Mouse (Mus musculus): Measurements from ENCODE around the gene Sap18b. TPM values are rescaled to one million over a fixed set of nuclear protein-coding genes. Genes with fewer than 3 reads are reported as not detected.

The Sap18b gene
- polyA plus RNA-seq, 1 experiment = 2.8 TPM

- Histone ChIP-seq H3K27ac (ENCODE audit: control insufficient read depth, insufficient read depth, low read depth, low read length, poor library complexity) (no peak overlapping the region), H3K4me1 (ENCODE audit: control insufficient read depth, insufficient read depth, low read length) (no peaks in the 10 kb centered on the region), H3K4me3 (replicated peaks; ENCODE audit: control insufficient read depth, low read depth, low read length) (no peak overlapping the region)
- TF ChIP-seq CTCF (IDR thresholded peaks at IDR 0.05; ENCODE audit: control insufficient read depth, insufficient read depth, low read length) (no peak), POLR2A (IDR thresholded peaks at IDR 0.05; ENCODE audit: borderline replicate concordance, control insufficient read depth, low read depth, low read length) (no peak)
- WGBS = 84% methylated on average over 16 of the region's 16 CpGs
These were observed 46.5 kb downstream of the Sap18b start for GRCm38 (mm10) chr8:95871690-95872089.

DNA sequence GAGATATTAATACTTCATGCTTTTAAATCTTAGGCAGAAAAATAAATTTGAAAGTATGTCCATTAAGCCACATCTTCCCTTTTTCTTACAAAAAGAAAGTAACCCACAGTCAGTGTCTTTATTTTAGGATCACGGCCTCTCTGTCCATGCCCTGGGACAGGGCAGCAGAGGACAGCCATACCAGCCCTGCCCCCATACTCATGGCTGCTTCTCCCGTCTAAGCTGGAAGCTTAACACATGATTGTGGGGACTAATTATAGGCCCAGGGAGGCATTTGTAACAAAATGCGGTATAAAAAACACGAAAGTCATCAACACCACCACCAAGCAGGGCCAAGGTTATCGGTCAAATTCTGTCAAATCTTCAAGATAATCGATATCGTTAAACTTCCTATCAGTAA, 50.1 kb downstream of the Sap18b start:
- Histone ChIP-seq H3K27ac (ENCODE audit: control insufficient read depth, insufficient read depth, low read depth, low read length, poor library complexity) (no peak overlapping the region), H3K4me1 (ENCODE audit: control insufficient read depth, insufficient read depth, low read length) (no peaks in the 10 kb centered on the region), H3K4me3 (replicated peaks; ENCODE audit: control insufficient read depth, low read depth, low read length) (no peak overlapping the region)
- TF ChIP-seq POLR2A (IDR thresholded peaks at IDR 0.05; ENCODE audit: borderline replicate concordance, control insufficient read depth, low read depth, low read length) (no peak), CTCF (IDR thresholded peaks at IDR 0.05; ENCODE audit: control insufficient read depth, insufficient read depth, low read length) (no peak)
- WGBS = 92% methylated on average over 7 of the region's 7 CpGs

Other genes starting within 250 kb of the Sap18b start
- not detected in 2 replicates for gene Prss54, start 249.0 kb upstream of the Sap18b start, polyA plus RNA-seq (2011; ENCODE audit: insufficient read depth, insufficient read length, low replicate concordance, missing spikeins)
- 10.9 and 14.8 TPM in 2 replicates for gene Gins3, start 191.9 kb upstream of the Sap18b start, polyA plus RNA-seq (2011; ENCODE audit: insufficient read depth, insufficient read length, low replicate concordance, missing spikeins)
- 1.0 and 3.5 TPM in 2 replicates for gene Ndrg4, start 148.4 kb upstream of the Sap18b start, polyA plus RNA-seq (2011; ENCODE audit: insufficient read depth, insufficient read length, low replicate concordance, missing spikeins)
- gene Setd6, start 109.5 kb upstream of the Sap18b start, polyA plus RNA-seq (2011; ENCODE audit: insufficient read depth, insufficient read length, low replicate concordance, missing spikeins) = 13.0 and 34.7 TPM in 2 replicates
- gene Cnot1, start 17.9 kb upstream of the Sap18b start, polyA plus RNA-seq (2011; ENCODE audit: insufficient read depth, insufficient read length, low replicate concordance, missing spikeins) = 26.7 and 56.3 TPM in 2 replicates
- gene Slc38a7, start 28.2 kb downstream of the Sap18b start, polyA plus RNA-seq (2011; ENCODE audit: insufficient read depth, insufficient read length, low replicate concordance, missing spikeins) = 1.9 and 3.0 TPM in 2 replicates
- gene Got2, start 63.2 kb downstream of the Sap18b start, polyA plus RNA-seq (2011; ENCODE audit: insufficient read depth, insufficient read length, low replicate concordance, missing spikeins) = 19.1 and 43.1 TPM in 2 replicates

Data from bone marrow, adult 2 months (tissue).